Mouse (Mus musculus) erythroblast, embryonic 14.5 days (primary cell): Measurements from ENCODE around the gene Stard13.

ENCODE experiments used
- GATA1 ChIP-seq: IDR thresholded peaks from 2 replicates; pipeline ENCODE4 v1.6.1; 2012; ENCODE audit warnings: low read length, inconsistent platforms, mixed read lengths
- TAL1 ChIP-seq: IDR thresholded peaks from 3 replicates; pipeline ENCODE4 v1.6.1; 2012; ENCODE audit warnings: low read length, inconsistent platforms, mixed read lengths

- TF ChIP-seq TAL1 (no peak), GATA1 (no peak)
Measured at GRCm38 (mm10) chr5:151002051-151002450, 231.6 kb downstream of the Stard13 start.
